Mouse (Mus musculus) neural tube, embryonic 14.5 days (tissue): ENCODE measurements at regions not wholly inside any gene's neighbourhood (a gene's known extent, or its start where the extent isn't known, plus 50 kb on each side); places are given as distances from the start of the nearest gene placed in this dataset.

Source experiments
- ATAC-seq: fragments of 200-750 bp; cut with Nextera tagmentation; 2 replicates; pipeline ENCODE4 v1.8.0; 2017; ENCODE audit warnings: low read depth, mild to moderate bottlenecking, moderate TSS enrichment, moderate library complexity
- H3K27ac ChIP-seq: fragments of 300-500 bp; sonication (generic); 2 replicates; pipeline ENCODE4 v1.5.1; 2014; ENCODE audit warnings: low read depth, mild to moderate bottlenecking, control low read depth, low read length, moderate library complexity, mixed read lengths
- H3K27me3 ChIP-seq: fragments of 300-500 bp; sonication (generic); 2 replicates; pipeline ENCODE4 v1.6.1; 2014; ENCODE audit warnings: low read length; ENCODE audit not compliant: control insufficient read depth, insufficient read depth
- H3K36me3 ChIP-seq: fragments of 300-500 bp; sonication (generic); 2 replicates; pipeline ENCODE4 v1.6.1; 2014; ENCODE audit warnings: low read length, mixed read lengths; ENCODE audit not compliant: control insufficient read depth, insufficient read depth
- H3K4me1 ChIP-seq: fragments of 300-500 bp; sonication (generic); 2 replicates; pipeline ENCODE4 v1.6.1; 2014; ENCODE audit warnings: low read length; ENCODE audit not compliant: control insufficient read depth, insufficient read depth
- H3K4me2 ChIP-seq: fragments of 300-500 bp; sonication (generic); 2 replicates; pipeline ENCODE4 v1.6.1; 2014; ENCODE audit warnings: mild to moderate bottlenecking, low read depth, low read length, control low read depth
- H3K4me3 ChIP-seq: fragments of 300-500 bp; sonication (generic); 2 replicates; pipeline ENCODE4 v1.5.1; 2014; ENCODE audit warnings: low read depth, low read length, control low read depth, mixed read lengths
- H3K9ac ChIP-seq: fragments of 300-500 bp; sonication (generic); replicated peaks from 2 replicates; pipeline ENCODE4 v1.6.1; 2014; ENCODE audit warnings: low read depth, mild to moderate bottlenecking, control low read depth, low read length, mixed read lengths
- H3K9me3 ChIP-seq: fragments of 300-500 bp; sonication (generic); 2 replicates; pipeline ENCODE4 v1.6.1; 2016; ENCODE audit warnings: low read length; ENCODE audit not compliant: control insufficient read depth
- WGBS: fragments of 180-500 bp; shearing (Covaris S2); extraction: QIAGEN DNeasy Blood & Tissue Kit; methylation state at CpG from one replicate; pipeline ENCODE4 v1.1.7; 2014; 5-methylcytosine and 5-hydroxymethylcytosine counted together

DNA sequence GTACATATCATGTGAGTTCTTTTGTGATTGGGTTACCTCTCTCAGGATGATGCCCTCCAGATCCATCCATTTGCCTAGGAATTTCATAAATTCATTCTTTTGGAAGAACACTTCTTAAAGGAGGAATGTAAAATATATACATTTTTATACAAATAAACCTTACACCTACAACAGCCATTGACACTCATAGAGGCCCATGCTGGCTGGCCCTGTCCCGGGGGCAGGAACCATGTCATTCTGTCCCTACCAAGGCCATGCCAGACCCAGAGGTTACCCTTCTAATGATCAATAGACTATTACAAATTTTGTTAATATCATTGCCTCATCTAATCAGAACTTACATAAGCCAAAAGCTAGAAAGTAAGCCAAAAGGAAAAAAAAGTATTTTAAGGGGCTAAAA is 49.9 kb upstream of the Boc start:
- Histone ChIP-seq H3K27ac (no peak overlapping the region), H3K27me3 (no peaks in the 10 kb centered on the region), H3K36me3 (no peaks in the 10 kb centered on the region), H3K4me3 (no peak overlapping the region), H3K9me3 (no peaks in the 10 kb centered on the region), H3K9ac (no peak overlapping the region), H3K4me1 (no peaks in the 10 kb centered on the region), H3K4me2 (no peak overlapping the region)
- no peak for ATAC-seq
- 97% methylated on average over 1 of the region's 1 CpGs for WGBS
